Mouse (Mus musculus): ENCODE measurements around the gene Gm21970. TPM values are rescaled to one million over a fixed set of nuclear protein-coding genes. Genes with fewer than 3 reads are reported as not detected.
A peak's percentile ranks its signal among the peaks of the same experiment; 100 is the strongest.

Gm21970 gene
- polyA plus RNA-seq, 2 experiments, result 0.04 TPM; not detected in 1

DNA sequence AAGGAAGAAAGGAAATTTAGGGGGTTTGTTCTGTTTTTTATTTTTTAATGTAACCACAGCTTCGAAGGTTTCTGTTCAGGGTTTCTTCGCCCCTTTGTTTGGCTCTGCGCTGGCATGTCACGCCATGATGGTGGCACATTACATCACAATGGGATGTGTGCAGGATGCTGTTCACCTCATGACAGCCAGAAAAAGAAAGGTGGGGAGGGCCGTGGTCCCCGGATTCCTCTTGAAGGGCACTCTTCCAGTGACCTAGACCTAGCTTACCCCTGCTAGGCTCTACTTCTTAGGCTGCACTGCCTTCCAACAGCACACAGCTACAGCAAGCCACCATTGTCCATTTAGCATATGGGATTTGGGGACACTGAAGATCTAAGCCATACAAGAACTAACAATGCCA lies 34.3 kb downstream of the Gm21970 start:
- Histone ChIP-seq H3K9ac (replicated peaks) (no peak overlapping the region), H3K4me1 (replicated peaks; ENCODE audit: control insufficient read depth in 2 of 2, insufficient read depth in 2 of 2, low read length in 1 of 2) (no peaks in the 10 kb centered on the region), H3K27ac (no peak overlapping the region), H3K4me3 (ENCODE audit: insufficient read depth in 1 of 2, low read depth in 2 of 2, low read length in 2 of 2) (no peak overlapping the region), H3K36me3 (replicated peaks; ENCODE audit: control insufficient read depth, insufficient read depth, low read depth) (peaks cover 35% of the 10 kb centered on the region), H3K4me2 (ENCODE audit: low read depth) (no peak overlapping the region), H3K9me3 (ENCODE audit: control insufficient read depth, low read length) (no peaks in the 10 kb centered on the region), H3K27me3 (ENCODE audit: control insufficient read depth, insufficient read depth, low read length) (no peaks in the 10 kb centered on the region)
- no peak for TF ChIP-seq EP300 (IDR thresholded peaks at IDR 0.05; ENCODE audit: low read depth)
- TF ChIP-seq CTCF (IDR thresholded peaks at IDR 0.05; ENCODE audit: low read depth), result no peak
- 90% methylated on average over 6 of the region's 6 CpGs for WGBS (ENCODE audit: insufficient replicate concordance)
- DNase-seq (ENCODE audit: low read depth in 3 of 3, low spot score in 3 of 3) (no peak), ATAC-seq (ENCODE audit: insufficient read depth) (no peak)

GRCm38 (mm10) chr16:91426586-91426985 lies 35.1 kb downstream of the Gm21970 start:
- no peak for DNase-seq (ENCODE audit: low read depth in 3 of 3, low spot score in 3 of 3)
- Histone ChIP-seq H3K4me2 (ENCODE audit: low read depth) (no peak overlapping the region), H3K9me3 (ENCODE audit: control insufficient read depth, low read length) (no peaks in the 10 kb centered on the region), H3K27me3 (ENCODE audit: control insufficient read depth, insufficient read depth, low read length) (no peaks in the 10 kb centered on the region), H3K36me3 (replicated peaks; ENCODE audit: control insufficient read depth, insufficient read depth, low read depth) (peaks cover 32% of the 10 kb centered on the region), H3K9ac (replicated peaks) (no peak overlapping the region), H3K27ac (no peak overlapping the region), H3K4me3 (ENCODE audit: insufficient read depth in 1 of 2, low read depth in 2 of 2, low read length in 2 of 2) (no peak overlapping the region), H3K4me1 (replicated peaks; ENCODE audit: control insufficient read depth in 2 of 2, insufficient read depth in 2 of 2, low read length in 1 of 2) (no peaks in the 10 kb centered on the region)
- WGBS (ENCODE audit: insufficient replicate concordance), result 76% methylated on average over 4 of the region's 4 CpGs
- TF ChIP-seq EP300 (IDR thresholded peaks at IDR 0.05; ENCODE audit: low read depth), result no peak
- TF ChIP-seq CTCF (IDR thresholded peaks at IDR 0.05; ENCODE audit: low read depth), result no peak
- no peak for ATAC-seq (ENCODE audit: insufficient read depth)

DNA sequence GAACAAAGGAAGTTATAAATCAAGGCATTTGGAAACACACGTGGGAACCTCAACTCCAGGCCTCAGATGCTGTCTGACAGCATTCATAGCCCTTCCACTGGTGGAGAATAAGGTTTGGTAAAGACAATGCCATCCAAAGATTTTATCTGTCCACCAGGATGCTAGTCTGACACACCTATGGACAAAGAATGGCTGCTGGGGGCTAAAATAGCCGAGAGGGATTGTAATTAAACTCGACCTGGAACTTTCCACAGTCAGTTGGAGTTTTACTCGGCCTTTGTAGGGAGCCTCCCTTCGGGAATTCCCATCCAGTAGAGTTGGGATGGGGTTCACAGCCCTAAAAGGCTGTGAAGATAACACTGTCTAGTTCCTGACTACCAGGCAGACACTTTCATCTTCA lies 35.9 kb downstream of the Gm21970 start:
- TF ChIP-seq EP300 (IDR thresholded peaks at IDR 0.05; ENCODE audit: low read depth), result no peak
- no peak for TF ChIP-seq CTCF (IDR thresholded peaks at IDR 0.05; ENCODE audit: low read depth)
- H3K4me1 ChIP-seq (replicated peaks; ENCODE audit: control insufficient read depth in 2 of 2, insufficient read depth in 2 of 2, low read length in 1 of 2), result 0 out of 4 replicates have a peak, but pooled peaks cover 0 to 2% of the 10 kb centered on the region in 2 experiments
- DNase-seq (ENCODE audit: low read depth in 3 of 3, low spot score in 3 of 3), result no peak
- peaks cover 25% of the 10 kb centered on the region for H3K36me3 ChIP-seq (replicated peaks; ENCODE audit: control insufficient read depth, insufficient read depth, low read depth)
- no peak for ATAC-seq (ENCODE audit: insufficient read depth)
- WGBS (ENCODE audit: insufficient replicate concordance), result 63% methylated on average over 5 of the region's 5 CpGs
- no peak overlapping the region for H3K4me3 ChIP-seq (ENCODE audit: insufficient read depth in 1 of 2, low read depth in 2 of 2, low read length in 2 of 2)
- no peak overlapping the region for H3K4me2 ChIP-seq (ENCODE audit: low read depth)
- no peaks in the 10 kb centered on the region for H3K9me3 ChIP-seq (ENCODE audit: control insufficient read depth, low read length)
- no peaks in the 10 kb centered on the region for H3K27me3 ChIP-seq (ENCODE audit: control insufficient read depth, insufficient read depth, low read length)
- H3K9ac ChIP-seq (replicated peaks), result no peak overlapping the region
- no peak overlapping the region for H3K27ac ChIP-seq

DNA sequence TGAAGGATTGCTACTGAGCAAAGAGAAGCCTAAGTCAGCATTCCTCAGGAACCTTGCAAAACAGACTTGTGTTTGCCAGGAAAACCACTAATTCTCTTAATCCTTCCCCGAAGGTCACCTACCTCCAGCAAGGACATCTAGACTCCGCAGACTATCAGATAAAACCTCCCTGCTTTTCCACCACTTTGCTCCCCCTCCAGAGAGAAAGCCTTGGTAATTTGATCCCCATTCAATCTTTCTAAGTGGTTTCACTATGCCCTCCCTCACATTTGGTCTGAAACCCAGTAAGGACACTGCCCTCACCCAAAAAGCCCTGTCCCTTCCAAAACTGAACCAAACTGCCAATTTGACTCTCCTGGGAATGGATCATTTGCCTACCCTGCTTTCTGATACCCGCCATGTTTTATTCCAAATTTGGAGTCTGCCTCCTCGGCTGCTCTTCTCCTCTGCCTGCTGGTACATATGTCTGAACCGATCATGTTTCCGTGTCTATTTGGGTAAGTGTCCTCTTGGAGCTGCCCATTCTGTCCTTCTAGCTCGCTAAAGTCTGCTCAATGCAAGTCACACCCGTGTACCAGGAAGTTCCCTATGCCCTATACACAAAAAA lies 36.8 kb downstream of the Gm21970 start:
- Histone ChIP-seq H3K27ac (no peak overlapping the region), H3K9me3 (ENCODE audit: control insufficient read depth, low read length) (no peaks in the 10 kb centered on the region), H3K4me1 (replicated peaks; ENCODE audit: control insufficient read depth in 2 of 2, insufficient read depth in 2 of 2, low read length in 1 of 2) (peaks cover 7 to 11% of the 10 kb centered on the region in 2 experiments), H3K27me3 (ENCODE audit: control insufficient read depth, insufficient read depth, low read length) (no peaks in the 10 kb centered on the region), H3K4me2 (ENCODE audit: low read depth) (no peak overlapping the region), H3K36me3 (replicated peaks; ENCODE audit: control insufficient read depth, insufficient read depth, low read depth) (peaks cover 22% of the 10 kb centered on the region), H3K4me3 (ENCODE audit: insufficient read depth in 1 of 2, low read depth in 2 of 2, low read length in 2 of 2) (no peak overlapping the region), H3K9ac (replicated peaks) (no peak overlapping the region)
- ATAC-seq (ENCODE audit: insufficient read depth) (no peak), DNase-seq (ENCODE audit: low read depth in 3 of 3, low spot score in 3 of 3) (no peak)
- TF ChIP-seq EP300 (IDR thresholded peaks at IDR 0.05; ENCODE audit: low read depth), result no peak
- TF ChIP-seq CTCF (IDR thresholded peaks at IDR 0.05; ENCODE audit: low read depth), result no peak
- 76% methylated on average over 8 of the region's 8 CpGs for WGBS (ENCODE audit: insufficient replicate concordance)

DNA sequence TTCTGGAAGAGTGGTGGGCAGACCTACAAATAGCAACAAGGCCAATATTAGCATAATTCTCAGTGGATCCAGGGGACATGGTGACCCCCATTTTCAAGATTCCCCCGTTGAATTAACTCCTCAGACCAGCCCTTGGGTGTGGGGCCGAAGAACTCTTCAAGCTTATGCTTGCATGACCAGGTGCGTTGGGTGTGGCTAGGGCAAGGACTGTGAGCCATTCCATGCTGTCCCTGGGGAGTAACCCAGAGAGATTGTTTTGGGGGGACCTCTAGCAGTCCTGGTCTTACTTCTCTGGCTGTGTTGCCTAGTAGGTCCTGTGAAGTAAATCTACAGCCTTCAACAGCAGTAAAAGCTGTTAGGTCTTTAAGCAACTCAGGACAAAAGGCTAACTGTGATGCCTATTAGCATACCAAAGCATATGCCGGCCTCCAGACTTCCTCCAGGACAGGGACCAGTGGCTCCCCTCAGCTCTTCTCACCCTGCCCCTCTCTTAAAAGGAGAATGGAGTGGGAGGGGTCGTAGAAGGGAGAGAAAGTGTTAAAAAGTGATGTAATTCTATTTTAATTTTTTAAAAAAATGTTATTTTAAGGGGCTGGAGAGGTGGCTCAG lies 41.3 kb downstream of the Gm21970 start:
- TF ChIP-seq CTCF (IDR thresholded peaks at IDR 0.05; ENCODE audit: low read depth) (no peak), EP300 (IDR thresholded peaks at IDR 0.05; ENCODE audit: low read depth) (no peak)

More for the DNA sequence above, 41.3 kb downstream of the Gm21970 start:
- WGBS (ENCODE audit: insufficient replicate concordance), result 63% methylated on average over 5 of the region's 5 CpGs
- Histone ChIP-seq H3K9me3 (ENCODE audit: control insufficient read depth, low read length) (no peaks in the 10 kb centered on the region), H3K27me3 (ENCODE audit: control insufficient read depth, insufficient read depth, low read length) (no peaks in the 10 kb centered on the region), H3K9ac (replicated peaks) (peak overlapping the region; percentile 27; the same call in 1 of the 2 replicates), H3K4me3 (ENCODE audit: insufficient read depth in 1 of 2, low read depth in 2 of 2, low read length in 2 of 2) (no peak overlapping the region), H3K4me2 (ENCODE audit: low read depth) (peak overlapping the region; percentile 9; the same call in 1 of the 2 replicates), H3K36me3 (replicated peaks; ENCODE audit: control insufficient read depth, insufficient read depth, low read depth) (no peaks in the 10 kb centered on the region), H3K27ac (peak overlapping the region; percentile 51), H3K4me1 (replicated peaks; ENCODE audit: control insufficient read depth in 2 of 2, insufficient read depth in 2 of 2, low read length in 1 of 2) (peaks cover 21 to 29% of the 10 kb centered on the region in 2 experiments)
- DNase-seq (ENCODE audit: low read depth in 3 of 3, low spot score in 3 of 3) (no peak), ATAC-seq (ENCODE audit: insufficient read depth) (no peak)

Data from liver, embryonic 14.5 days (tissue).